Mouse (Mus musculus): ENCODE measurements around the gene Syn2.

DNA sequence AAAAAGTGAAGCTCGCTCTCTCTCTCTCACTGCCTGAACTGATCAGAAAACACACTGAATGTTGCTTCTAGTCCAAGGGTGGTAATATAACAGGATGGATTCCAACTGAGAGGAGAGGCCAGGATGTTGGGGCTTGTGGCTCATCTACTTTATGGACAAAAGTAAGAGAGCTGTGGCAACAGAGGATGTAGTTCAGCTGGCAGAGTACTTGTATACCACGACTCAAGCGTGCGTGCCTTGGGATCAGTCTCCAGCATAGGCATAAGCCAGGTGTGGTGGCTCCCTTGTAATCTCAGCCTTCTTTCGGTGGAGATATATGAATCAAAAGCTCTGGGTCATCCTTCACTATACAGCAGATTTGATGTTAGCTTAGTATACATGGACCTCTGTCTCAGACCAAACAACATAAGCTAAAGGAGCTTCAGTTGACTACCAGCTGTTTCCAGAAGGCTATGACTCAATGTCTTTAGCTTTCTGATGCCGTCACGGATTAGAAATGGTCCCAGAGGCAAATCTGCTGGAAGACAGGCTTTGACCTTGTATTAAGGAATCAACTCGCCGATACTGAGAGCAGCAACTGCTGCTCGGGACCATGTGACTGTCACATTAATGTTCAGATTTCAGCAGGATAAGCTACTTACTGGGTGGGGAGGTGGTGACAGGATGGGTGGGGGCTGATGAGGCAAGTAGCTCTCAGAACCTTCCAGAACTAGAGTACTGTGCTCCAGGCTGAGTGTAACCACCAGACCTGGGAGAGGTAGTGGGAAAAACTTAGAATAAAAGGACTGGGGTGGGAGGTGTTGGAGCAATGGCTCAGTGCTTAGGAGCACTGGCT is 134.1 kb downstream of the Syn2 start:
- TF ChIP-seq POLR2A (IDR thresholded peaks at IDR 0.05; ENCODE audit: insufficient read depth, low read depth, low read length) (0 out of 2 replicates have a peak, but pooled peaks have one; percentile 40), CTCF (IDR thresholded peaks at IDR 0.05) (no peak), EP300 (IDR thresholded peaks at IDR 0.05; ENCODE audit: insufficient read depth, low read depth, low read length) (no peak)
